Mouse (Mus musculus) testis, postnatal 10 days (tissue): ENCODE measurements around the gene Tbck.

Experiments used
- DNase-seq: peaks from one replicate; pipeline ENCODE4 v3.0.0; 2021; ENCODE audit warnings: low spot score

The Tbck gene

DNA sequence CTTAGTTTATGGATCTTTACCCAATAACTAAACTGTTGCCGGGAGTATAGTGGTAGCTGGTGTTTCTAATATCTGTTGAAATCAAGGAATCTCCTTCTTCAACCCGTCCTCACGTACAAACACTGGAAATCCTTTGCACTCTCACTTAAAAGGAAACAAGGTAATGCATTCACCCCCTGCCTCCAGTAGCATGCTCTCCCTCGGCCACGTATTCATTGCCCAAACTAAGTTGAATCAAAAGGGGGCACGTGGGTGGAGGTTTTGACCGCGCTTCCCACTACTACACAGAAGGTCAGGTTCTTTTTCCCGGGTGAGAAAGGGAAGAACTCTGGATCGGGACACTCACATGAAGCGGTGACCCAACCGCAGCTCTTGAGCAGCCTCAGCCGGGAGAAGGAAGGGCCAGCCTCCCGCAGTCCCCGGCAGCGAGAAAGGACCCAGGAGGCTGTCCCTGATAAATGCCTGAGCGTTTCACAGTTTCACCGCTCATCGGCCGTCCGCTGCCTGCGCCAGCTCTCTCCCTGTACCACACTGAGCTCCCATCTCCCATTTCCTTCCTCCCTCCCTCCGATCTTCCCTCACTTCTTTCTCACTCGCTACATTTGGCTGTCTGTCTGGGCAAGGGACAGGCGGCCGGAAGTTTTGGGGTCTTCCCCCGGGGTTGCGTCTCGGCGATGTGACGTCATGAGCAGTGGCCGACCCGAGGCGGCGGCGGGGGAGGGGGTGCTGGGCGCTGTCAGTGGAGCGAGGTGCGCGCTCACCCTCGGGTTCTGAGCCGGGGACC lies at the start of gene Tbck:
Tbck (plus strand) TSS at position 698 of the 784 bp plus-strand sequence.
- peak; percentile 95 for DNase-seq

DNA sequence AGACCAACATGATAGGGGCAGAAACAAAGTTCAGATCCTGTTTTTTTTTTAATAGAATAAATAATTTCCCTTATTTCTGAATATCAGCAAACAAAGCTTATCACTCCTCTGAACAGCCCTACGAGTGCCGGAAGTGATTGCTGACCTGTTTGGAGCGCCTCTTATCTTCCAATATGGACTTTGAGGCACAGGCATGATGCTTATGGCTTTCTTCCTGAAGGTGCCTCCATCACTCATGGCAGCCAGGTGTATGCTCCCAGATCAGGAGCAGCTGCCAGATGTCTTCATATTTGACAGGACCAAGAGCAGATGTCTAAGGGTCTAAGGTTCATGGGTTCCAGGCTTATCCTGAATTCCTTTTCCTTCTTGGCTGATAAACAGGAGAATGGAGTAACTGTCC lies 46.9 kb upstream of the Tbck start:
- no peak for DNase-seq

DNA sequence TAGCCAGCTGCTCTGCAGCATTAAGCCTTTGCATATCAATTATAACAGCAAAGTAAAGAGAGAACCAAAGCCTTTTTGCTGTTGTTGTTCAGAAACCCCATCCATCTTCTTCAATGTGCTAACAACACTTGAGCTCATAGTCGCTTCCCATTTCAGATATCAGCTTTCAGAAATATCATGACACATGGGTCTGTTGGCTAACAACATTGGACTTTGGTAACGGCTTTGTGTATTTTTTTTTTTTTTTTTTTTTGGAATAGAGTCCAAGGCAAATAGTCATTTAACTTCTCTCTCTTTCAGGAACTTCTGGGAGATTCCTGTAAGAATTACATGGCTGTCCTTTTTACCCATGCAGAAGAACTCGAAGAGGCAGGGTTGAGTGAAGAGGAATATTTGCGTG lies 39.9 kb upstream of the Tbck start:
- no peak for DNase-seq

DNA sequence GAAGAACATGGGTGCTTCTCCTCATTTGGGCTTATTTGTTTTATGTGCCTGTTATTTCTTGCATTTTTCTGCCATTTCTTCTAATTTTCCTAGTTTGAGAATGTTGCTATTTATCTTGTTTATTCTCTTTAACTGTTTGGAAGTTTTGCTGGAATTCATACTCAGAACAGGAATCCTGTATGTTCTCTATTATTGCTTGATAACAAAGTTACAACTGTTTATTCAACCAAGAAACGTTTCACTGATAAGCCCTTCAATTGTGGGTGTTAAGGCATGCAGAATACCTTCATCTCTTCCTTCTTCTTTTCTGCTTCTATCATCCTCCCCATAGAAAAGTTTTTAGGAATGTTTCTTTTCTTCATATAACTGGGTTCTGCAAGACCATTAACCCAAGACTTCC lies 37.1 kb upstream of the Tbck start:
- DNase-seq: no peak

DNA sequence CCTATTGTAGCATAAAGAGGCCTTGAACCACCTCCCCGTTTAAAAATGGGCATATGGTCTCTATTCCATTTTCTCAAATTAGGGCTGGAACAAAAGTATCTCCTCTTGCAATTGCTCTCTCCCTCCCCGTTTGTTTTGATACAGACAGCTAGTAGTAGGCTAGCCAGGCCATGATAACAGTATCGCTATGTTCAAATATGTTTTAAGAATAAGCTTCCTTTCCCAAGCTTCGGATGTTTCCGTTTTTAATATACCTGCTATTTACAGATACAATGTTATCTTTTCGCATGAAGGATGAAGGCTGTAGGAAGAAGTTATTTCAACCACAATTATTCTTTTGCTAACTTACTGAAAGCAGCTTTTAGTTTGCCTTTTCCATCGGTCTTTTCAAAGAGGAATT lies 34.6 kb upstream of the Tbck start:
- DNase-seq: no peak

DNA sequence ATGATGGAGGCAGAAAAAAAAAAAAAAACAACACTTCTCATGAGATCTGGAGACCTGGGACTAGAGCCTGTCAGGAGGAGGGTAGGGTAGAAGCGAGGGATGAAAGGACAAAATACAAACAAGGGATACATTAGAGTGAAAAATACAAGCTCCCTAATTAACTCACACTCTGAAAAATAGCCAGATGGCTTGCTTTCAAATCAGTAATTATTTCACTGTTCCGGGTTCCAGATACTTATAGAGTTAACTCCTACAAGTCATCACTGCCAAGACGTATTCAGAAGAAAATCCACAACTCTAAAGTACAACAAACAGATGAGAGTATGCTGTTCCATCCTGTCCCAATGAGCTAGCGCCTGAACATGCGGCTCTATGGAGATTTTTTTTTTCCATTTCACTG lies 33.8 kb upstream of the Tbck start:
- no peak for DNase-seq

DNA sequence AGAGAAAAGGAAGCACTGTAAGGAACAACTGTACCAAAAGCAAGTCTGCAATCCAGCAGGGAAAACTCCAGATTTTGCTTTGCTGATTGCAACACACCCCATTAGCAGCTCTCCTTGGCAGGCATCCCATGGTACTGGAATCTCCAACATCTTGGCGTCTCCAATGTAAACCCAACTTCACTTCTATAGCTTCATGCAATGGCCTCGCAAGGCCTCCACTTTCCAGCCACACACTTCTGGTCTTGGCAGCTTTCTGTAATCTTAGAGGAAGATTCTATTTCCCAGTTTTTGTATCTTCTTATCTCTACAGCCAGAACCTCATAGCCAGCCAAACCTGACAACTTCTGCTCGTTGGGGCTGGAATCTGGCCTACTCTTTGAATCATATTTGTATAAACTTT lies 32.2 kb upstream of the Tbck start:
- no peak for DNase-seq

DNA sequence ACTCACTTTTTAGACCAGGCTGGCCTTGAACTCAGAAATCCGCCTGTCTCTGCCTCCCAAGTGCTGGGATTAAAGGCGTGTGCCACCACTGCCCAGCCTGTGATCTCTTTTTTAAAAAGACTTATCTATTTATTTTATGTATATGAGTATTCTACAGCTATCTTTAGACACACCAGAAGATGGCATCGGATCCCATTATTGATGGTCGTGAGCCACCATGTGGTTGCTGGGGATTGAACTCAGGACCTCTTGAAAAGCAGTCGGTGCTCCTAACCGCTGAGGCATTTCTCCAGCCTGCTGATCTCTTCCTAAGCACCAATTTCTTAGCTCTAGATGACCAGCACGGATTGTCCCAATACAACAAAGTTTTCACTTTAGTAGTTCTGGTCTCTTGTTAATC lies 30.0 kb upstream of the Tbck start:
- no peak for DNase-seq

DNA sequence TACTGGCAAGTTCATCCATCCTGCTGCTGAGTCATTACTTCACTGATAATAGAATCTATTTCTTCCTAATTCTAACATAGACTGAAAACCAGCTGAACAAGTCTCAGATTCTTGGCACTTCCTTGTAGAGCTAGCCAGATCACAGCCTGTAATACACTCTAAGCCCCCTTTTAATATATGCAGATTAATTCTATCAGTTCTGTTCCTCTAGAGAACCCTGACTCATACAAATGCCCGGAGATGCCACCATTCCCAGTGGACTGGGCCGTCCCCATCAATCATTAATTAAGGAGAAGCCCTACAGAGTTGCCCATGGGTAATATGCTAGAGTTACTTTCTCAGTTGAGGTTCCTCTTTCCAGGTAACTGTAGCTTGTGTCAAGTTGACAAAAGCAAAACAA lies 28.0 kb upstream of the Tbck start:
- no peak for DNase-seq

DNA sequence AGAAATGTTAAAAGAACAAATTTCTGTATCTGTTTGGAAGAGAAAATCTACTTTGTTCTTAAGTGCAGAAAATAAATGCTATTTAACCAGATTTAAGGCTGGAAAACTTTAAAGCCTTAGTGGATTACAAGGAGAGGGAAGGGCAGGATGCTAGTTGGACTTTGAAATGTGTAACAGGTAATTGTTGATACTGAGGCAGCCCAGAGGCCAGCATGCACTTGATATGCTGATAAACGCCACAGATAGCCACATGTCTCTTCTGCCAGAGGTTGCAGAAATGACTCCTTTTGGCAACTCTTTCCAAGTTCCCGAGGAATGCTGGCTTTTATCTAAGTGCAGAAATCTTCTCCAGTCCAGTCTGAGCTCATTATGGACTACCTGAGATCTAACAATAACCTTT lies 6.5 kb upstream of the Tbck start:
- DNase-seq: no peak

DNA sequence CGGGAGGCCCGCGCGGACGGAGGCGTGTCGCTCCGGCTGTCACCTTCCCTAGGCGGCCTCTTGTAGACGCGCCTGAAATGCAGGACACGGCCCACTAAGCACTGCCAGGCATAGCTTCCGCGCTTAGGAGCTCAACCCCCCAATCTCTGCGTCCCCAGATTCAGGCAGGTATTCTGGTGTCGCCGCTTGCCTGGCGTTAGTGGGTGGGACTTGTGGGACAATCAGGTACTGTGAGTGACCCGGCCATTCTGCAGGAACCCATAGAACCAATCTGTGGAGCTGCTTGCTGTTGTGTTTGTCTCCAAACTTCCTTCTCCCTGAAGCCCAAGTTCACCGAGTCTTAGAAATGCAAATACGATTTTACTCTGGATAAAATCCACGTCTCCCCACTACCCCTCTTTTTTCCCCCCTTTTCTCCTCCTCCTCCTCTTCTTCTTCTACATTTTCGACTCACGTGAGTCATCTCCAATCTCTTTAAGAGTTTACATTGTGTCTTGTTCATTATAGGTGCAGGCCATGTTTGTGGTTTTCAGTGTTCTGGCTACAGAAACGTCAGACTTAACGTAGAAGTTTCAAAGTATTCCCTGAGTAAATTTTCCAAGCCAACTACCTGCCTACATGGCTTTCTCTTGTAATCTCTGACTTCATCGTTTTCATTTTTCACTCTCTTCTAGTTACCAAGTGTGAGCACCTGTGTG lies 436 bp downstream of the Tbck start, which contains the start of gene Aimp1:
Aimp1 (minus strand) TSS at position 140 of the 698 bp plus-strand sequence.
- DNase-seq: no peak

DNA sequence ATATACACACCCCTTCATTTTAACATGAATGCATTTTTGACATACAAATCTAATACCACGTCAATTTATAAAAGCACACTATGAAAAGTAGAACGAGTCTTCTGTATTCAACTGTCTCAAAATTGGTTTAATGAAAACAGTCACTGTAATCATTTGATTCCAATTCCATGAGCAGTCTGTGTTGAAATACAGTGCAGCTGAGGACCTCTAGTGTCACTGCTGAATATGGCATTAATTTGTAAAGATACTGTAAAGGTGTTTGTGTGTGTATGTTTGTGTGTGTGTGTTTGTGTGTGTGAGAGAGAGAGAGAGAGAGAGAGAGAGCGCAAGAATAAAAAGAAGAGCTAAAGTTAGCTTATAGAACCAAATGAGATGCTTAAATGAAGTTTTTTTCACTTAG lies 17.4 kb downstream of the Tbck start:
- DNase-seq: no peak

DNA sequence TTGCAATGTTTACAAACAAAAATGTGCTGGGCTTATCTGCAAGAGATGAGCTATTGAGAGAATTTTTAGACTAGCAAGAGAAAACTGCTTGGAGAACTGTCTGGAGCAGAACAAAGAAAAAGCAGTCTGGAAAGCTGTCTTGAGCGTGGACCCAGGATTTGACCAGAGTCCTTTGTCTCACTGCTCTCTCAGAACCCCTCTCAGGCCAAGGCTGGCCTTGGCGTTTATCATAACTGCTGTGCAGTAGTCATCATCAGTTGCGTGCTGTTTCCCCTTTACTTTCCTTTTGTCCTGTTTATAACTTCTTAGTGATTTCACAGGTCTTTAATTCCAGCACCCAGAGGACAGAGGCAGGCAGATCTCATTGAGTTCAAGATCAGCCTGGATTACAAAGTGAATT lies 20.3 kb downstream of the Tbck start:
- DNase-seq: no peak

DNA sequence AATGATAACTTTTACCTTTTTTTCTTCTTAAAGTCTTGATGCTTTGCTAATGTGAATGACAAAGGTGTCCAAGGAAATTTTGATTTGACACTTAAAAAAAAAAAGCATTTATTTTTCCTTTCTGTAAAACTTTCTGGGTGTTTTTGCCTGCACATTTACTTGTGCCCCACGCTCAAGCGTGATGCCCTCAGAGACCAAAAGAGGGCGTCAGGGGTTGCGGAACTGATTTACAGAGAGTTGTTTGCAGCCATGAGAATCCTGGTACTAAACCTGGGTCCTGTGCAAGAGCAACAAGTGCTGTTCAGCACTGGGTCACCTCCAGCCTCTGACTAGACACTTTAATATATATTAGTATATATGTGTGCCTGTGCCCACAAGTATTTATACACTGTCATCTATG lies 23.0 kb downstream of the Tbck start:
- DNase-seq: no peak

DNA sequence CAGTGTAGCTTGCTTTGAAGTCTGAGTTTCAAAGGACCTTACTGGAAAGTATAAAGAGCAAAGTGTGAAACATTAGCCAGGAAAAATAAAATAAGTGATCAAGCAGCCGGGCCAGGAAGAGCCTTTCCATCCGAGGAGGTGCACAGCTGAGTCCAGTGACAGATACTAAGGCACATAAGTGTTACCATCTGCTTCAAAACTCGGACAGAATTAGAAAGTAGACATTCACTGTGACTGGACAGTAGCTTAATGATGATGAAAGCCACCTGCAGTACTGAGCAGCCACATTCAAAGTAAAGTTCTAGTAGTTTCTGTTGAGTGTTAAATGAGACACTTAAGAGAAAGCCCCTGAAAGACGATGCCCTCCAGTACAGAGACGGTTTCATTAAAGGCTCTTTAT lies 30.0 kb downstream of the Tbck start:
- no peak for DNase-seq

DNA sequence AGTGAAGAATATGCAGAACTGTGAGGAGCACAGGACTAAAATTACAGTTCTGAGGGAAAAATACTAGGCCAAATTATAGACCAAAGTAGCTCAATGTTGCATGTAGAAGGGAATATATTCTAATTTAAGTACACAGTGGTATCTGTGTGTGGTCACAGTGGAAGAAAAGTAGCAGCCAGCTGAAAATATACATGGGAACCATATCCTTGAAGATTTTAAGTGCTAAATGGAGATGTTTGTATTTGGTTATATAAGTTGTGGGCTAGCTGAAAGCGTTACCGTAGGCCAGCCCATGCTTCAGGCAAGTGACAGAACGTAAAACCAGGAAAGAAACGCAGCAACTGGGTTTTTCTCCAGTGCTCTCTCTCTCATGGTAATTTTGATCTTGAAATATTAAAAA lies 33.4 kb downstream of the Tbck start:
- no peak for DNase-seq

DNA sequence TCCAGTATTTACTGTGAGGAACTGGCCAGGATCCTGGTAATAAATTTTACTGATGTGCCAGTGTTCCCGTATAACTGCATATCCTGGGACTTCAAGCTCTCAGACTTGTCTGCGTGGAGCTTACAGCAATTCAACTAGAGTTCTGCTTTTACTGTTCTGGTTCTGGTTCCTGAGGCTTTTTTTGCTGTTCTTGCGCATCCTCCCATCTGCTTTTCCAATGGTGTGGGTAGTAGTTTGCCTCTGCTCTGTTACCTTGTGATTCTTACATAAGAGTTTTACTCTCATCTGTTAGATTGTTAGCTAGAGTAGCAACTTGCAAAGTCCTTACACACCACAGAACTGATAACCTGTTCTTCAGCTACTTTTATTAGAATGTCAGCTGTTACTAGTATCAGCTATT lies 40.4 kb downstream of the Tbck start:
- no peak for DNase-seq

DNA sequence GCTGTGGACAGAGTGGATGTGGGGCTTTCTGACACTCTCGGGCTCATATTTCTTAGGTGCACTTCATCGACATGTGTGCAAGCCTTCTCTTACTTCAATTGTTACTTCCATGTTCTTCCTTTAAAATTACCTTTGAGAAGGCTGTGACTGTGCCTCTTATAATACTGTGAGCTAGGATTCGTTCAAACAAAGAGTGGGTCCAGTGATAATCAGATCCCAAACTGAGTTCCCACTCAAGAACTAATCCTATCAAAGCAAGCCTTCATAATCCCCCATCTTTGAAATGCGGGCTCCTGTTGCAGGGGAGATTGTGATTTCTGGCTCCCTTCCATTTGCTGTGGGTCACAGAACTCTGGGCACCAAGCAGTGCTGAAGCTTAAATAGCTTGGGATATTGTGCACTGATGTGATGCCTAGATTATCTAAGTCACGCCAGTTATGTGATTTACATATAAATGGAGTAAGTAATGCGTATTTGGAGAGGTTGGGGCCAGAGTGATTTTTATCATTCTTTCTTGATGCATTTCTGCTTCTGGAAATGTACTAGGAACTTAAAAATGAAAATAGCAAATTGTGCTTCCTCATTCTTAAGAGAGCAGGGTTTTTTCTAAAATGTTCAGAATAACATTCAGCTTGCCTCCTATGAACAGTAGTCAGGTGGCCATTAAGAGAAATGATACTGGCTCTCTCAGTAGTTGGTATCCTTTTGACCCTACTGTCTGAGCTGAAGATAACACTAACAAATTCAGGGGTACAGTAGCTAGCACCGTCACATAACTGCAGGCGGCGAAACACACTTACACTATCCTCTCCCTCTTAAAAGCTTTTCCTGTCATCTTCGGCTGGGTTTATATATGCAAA lies 60.6 kb downstream of the Tbck start:
- no peak for DNase-seq

DNA sequence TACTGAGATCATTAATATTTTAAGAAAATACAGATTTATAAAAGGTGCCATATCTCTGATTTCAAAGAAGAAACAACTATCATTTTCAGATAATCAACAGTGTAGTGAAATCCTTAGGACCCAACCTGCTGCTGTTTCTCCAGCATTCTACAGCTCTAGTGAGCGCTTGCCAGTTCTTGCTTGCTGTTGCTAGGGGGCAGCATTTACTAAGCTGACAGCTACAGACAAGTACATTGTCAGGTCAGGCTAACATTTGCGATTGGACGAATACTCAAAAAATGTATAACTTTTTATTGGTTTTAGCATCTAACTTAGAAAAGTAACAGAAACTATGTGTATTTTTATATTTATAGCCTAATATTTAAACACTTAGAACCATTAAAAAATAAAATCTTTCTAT lies 63.1 kb downstream of the Tbck start:
- no peak for DNase-seq

DNA sequence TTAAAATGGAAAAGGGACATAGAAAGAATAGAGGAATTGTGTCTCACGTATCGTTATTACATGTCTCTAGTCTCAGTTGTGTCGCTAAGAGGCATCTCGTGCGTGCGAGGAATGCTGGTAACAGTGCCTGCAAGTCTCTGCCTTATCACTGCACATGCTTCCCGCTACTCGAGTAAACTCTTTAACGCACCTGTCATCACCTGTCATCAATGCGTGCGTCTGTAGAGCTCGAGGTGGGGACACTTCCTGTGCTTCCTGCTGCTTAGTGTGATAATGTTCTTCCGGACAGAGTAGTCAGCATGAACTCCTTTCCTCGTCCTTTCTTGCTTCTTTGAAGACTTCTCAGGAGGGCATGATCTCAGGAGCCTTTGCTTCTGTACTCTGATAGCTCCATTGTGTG lies 63.8 kb downstream of the Tbck start:
- DNase-seq: no peak

DNA sequence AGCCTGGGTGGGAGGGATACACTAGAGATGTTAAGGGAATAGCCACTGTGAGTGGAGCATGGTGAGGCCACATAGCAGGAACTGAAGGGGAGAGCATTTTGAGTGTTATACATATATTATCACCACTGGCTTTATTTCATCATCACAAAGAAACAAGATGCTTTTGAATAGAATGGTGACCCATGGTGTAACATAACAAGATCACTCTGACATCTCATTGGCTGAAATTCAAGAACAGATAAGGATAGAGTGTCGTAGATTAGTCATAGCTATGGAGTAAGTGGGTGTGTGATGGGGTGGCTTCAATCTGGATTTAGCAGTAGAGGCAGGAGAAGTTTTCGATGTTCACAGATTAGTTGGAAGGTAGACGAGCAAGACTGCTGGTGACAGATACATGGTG lies 64.8 kb downstream of the Tbck start:
- no peak for DNase-seq

DNA sequence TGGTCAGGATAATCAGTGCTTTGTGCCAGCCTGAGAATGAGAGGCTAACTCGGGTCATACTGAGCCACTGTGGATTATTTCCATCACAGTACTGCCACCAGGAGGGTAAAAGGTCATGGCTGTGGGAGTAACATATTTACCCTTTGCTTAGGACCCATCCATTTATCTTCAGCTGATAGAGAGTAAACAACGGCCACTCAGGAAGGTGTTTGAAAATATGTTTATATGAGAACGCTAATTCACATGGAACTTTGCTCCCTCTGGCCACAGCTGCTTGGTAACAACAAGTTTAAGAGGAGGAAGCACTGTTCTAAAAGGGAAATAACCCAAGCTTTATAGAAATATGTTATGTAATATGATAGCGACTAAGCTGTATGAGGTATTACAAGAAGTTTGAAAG lies 68.8 kb downstream of the Tbck start:
- DNase-seq: no peak

DNA sequence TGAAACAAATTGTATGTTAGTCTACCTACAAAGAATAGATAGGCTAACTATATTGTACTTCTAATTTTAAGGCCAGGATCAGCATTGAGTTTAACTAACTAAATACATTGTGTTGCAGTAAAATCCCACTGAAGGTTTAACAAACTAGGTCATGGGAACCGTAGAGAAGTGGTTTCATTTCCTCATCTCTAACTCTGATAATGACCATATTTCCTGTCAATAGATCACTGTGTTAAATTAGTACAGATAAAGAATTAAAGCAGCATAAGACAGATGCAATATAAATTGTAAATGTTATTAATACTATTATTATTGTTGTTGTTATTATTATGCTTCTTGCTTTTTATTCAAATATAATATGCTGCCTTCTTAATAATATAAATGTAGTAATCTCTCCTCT lies 72.3 kb downstream of the Tbck start:
- DNase-seq: no peak
